Mouse (Mus musculus): ENCODE measurements around the gene Evx1. TPM values are rescaled to one million over a fixed set of nuclear protein-coding genes. Genes with fewer than 3 reads are reported as not detected.

The Evx1 gene
- total RNA-seq, 2 experiments from 2014 or later, result not detected

DNA sequence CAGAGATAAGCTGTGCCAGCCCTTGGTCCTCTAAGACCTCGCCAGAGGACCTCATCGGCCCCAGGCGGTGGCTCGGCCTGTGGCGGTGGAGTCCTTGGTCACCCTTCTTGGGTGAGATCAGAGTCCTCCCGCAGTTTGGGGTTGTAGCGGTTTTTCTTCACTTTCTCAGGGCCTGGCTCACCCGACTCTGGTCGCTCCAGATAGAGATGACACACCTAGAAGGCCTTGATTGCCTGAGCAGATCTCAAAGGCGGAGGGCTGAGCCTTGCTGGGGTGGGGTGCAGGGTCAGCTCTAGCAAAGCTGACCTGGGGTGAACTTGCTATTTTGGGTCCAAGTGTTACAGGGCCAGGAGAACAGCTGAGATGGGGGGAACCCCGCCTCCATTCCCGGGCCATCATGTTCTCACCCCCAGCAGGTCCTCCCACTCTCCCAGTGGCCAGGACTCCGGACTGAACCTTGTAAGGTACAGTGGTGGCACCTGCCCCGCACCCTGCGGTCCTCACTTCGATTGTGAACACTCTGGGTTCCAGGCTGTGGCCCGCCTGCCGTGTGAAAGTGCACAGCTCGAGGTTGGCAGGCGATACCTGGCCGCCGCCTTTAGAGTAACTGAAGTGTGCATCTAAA, 39.5 kb upstream of the Evx1 start:
- Histone ChIP-seq H3K27ac (no peak overlapping the region), H3K4me3 (no peak overlapping the region)
- TF ChIP-seq CTCF (conservative IDR thresholded peaks at IDR 0.05), result no peak
- no peak for DNase-seq (ENCODE audit: low spot score in 2 of 2)

DNA sequence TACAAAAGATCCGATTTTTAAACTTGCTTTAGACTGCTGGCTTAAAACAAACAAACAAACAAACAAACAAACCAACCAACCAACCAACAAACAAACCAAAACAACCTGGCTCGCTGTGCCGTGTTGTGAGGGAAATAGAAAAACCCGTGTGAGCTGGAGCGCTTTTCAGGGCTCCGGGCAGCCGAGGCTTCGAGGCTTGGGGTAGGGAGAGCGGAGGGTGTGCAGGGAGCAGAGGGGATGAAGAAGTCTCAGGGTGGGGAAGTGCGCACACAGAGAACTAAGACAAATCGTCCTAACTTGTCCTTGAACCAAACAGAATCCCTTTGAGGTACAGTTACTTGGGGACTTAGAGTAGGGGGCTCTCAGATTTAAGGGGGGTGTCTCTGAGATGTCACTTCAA, 38.7 kb upstream of the Evx1 start:
- no peak overlapping the region for H3K27ac ChIP-seq
- no peak overlapping the region for H3K4me3 ChIP-seq
- no peak for DNase-seq (ENCODE audit: low spot score in 2 of 2)
- TF ChIP-seq CTCF (conservative IDR thresholded peaks at IDR 0.05), result no peak

DNA sequence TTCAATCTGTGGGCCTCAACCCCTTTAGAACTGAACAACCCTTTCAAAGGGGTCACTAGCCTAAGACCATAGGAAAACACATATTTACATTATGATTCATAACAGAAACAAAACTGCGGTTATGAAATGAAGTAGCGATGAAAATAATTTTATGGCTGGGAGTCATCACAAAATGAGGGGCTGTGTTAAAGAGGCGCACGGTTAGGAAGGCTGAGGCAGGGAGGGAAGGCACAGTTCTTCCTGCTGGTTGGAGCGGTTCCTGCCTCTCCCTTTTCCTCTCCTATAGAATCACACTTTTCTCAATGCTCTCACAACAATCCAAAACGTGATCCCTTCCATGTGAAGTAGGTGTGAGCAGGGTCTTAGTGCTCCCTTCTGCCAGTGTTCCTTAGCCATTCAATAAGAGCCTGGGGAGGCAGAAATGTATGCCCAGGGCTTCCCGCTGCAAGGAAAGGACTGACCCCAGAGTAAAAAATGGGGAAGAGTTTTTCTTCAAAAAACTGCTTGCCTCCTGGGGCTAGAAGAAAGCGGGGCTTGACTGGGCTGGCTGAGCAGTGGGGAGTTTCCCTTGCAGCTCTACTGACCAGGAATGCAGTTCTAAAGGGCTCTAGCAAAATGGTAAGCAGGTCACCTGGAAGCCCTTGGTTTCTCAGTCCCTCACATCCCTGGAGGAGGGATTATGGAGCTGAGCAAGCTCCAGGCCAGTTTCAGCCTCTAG, 37.6 kb upstream of the Evx1 start:
- TF ChIP-seq CTCF (conservative IDR thresholded peaks at IDR 0.05), result no peak
- Histone ChIP-seq H3K27ac (no peak overlapping the region), H3K4me3 (no peak overlapping the region)
- DNase-seq (ENCODE audit: low spot score in 2 of 2), result no peak

DNA sequence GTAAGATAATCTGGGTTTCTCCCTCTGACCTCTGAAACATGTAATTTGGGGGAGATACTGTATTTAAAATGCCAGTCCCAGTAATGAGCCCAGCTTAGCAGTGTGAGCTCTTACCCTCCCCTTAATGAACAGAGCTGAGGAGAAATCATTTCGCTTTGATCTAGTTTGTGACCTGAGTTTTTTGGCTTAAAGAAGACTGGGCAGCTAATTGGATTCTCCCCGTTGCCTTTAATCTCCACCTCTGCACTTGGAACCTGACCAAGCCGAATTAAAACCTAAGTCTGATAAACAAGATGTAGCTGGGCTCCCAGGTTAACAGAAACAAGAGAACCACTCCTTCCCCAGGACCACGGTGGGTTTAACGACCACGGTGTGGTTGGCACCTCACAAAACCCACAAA, 36.9 kb upstream of the Evx1 start:
- no peak for TF ChIP-seq CTCF (conservative IDR thresholded peaks at IDR 0.05)
- no peak overlapping the region for H3K4me3 ChIP-seq
- H3K27ac ChIP-seq, result no peak overlapping the region
- no peak for DNase-seq (ENCODE audit: low spot score in 2 of 2)

DNA sequence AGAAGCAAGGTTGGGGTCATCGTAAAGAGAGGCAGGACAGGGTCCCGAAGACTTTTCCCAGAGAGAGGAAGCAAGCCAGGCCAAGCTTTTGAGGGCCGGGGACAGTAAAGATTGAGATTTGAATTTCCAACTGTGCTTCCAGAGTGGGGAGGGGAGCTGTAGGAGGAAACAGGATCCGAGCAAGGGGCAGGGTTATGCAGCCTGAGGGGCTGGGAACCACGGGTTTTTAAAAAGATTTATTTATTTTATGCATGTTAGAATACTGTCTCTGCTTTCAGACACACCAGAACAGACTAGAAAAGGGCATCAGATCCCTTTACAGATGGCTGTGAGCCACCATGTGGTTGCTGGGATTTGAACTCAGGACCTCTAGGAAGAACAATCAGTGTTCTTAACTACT, 36.4 kb upstream of the Evx1 start:
- no peak for TF ChIP-seq CTCF (conservative IDR thresholded peaks at IDR 0.05)
- no peak for DNase-seq (ENCODE audit: low spot score in 2 of 2)
- no peak overlapping the region for H3K27ac ChIP-seq
- H3K4me3 ChIP-seq, result no peak overlapping the region

DNA sequence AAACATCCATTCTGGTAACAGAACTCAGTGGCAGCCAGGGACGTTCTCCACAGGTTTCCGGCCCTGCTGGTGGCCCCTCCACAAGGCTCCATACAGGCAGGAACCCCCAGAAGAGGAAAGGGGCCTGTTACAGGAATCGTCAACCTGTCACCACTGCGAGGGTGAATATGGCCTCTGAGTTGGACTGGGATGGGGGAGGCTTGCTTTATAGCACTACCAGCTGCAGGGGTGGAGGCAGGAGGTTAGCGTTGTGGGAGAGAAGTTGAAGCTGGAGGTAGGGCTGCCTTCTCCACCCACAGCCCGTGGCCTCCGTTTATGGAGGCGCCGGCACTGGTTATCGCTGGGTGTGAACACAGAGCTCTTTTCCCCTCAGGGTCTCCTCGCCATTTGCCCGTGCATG, 32.2 kb upstream of the Evx1 start:
- no peak overlapping the region for H3K27ac ChIP-seq
- DNase-seq (ENCODE audit: low spot score in 2 of 2), result no peak
- H3K4me3 ChIP-seq, result no peak overlapping the region
- no peak for TF ChIP-seq CTCF (conservative IDR thresholded peaks at IDR 0.05)

DNA sequence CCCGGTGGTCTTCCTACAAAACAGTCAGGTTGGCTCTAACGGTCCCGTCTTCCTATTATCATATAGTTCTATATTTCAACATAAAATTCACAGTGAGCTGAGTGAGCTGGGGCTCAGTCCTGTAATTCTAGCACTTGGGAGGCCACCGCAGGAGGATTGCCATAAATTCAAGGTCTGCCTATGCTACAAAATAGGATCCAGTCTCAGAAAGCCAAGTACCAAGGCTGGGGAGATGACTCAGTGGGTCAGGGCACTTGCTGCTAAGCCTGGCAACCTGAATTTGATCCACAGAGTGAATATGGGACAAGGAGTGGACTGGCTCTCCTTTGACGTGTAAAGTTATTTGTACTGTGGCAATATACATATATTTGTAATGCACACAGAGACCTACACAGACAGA, 29.4 kb upstream of the Evx1 start:
- H3K27ac ChIP-seq, result no peak overlapping the region
- no peak for TF ChIP-seq CTCF (conservative IDR thresholded peaks at IDR 0.05)
- no peak for DNase-seq (ENCODE audit: low spot score in 2 of 2)
- no peak overlapping the region for H3K4me3 ChIP-seq

DNA sequence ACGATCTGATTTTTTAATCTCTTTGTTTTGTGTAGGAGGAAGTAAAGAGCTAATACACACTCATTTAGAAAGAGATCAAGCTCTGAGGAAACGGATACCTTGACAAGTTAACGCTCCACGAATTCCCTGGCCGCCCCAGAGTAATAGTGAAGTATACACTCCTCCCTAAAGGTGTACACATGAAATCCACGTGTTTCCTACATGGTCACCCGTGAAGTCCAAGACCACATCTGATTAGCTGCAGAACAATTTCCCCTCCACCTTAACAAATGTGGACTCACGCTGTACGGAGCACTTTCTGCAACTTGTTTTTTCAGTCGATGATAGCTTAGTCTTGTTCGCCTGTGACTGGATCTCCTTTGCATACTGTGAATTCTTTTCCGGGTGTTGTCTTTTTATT, 23.1 kb upstream of the Evx1 start:
- no peak overlapping the region for H3K4me3 ChIP-seq
- no peak for DNase-seq (ENCODE audit: low spot score in 2 of 2)
- no peak for TF ChIP-seq CTCF (conservative IDR thresholded peaks at IDR 0.05)
- no peak overlapping the region for H3K27ac ChIP-seq

DNA sequence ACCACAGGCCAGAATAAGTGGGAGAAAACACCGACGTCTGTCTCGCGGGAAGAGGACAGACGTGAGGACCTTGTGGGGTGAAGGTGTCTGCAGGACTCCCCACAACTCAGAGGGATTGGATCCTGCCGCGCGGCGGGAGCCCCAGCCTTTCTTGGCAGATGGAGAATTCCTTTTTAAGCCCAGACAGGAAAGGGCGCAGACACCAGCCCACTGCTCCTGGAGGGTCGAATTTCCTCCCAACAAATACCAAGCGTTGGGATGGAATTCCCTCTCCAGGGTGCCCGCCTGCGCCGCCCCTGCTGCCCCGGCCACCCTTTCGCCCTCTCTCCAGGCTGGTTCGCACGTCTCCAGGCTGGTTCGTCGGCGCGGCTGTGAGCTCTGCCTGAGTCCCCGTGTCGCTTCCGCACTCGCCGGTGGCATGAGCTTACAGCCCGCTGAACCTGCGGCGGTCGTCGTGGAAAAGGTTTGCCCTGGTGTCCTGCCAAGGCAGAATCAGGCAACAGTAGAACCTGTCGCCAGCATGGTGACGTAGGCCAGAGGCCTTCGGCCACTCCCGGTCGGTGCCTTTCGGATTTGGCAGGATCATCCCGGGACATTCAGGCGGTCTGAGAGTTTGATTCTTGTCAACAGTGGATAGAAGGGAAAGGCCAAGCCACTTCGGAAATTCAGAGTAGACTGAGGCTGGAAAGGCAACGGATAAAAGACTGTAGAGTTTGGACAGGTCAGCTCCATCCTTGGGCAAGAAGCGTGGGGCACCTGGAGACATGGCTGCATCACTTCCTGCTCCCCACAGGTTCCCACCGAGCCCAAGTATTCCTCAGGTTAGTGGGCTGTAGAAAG, 22.1 kb upstream of the Evx1 start:
- no peak for TF ChIP-seq CTCF (conservative IDR thresholded peaks at IDR 0.05)
- Histone ChIP-seq H3K4me3 (no peak overlapping the region), H3K27ac (no peak overlapping the region)
- no peak for DNase-seq (ENCODE audit: low spot score in 2 of 2)

DNA sequence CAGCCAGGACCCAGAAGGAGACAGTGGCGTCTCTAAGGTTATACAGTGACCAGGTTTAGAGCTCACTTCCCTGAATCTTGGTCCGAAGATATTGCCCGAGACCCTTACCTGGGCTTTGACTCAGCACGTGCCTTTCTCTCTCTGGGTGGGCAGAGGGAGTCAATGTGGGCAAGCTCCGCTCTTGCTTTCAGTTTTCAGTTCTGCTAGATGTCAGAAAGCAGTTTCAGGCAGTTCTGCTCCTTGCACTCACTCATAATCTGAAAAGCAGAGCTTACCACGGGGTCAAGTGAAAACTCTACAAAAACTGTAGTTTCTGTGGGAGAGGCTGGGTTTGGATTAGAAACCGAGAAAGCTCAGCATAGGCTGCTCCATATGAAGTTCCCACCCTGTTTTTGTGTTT, 21.0 kb upstream of the Evx1 start:
- H3K27ac ChIP-seq, result no peak overlapping the region
- TF ChIP-seq CTCF (conservative IDR thresholded peaks at IDR 0.05), result no peak

DNA sequence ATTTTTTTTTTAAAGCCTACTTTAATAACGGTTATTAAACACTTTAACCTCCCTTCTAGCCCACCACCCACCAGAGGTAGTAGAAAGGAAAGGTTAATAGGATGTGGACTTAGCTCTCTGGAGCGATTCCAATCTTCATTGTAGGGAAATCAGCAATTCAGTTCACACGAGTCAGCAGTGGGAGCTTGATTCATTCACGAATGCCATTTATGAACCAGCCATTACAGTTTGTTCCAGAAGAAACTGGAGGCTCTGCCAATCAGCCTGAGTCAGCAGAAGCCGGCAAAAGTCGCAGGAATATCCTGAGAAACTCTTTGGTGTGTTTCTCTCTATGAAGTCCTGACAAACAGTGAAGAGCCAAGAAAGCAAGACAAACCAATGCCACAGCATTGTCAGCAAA, 18.7 kb upstream of the Evx1 start:
- H3K4me3 ChIP-seq, result no peak overlapping the region
- TF ChIP-seq CTCF (conservative IDR thresholded peaks at IDR 0.05), result no peak

More for the DNA sequence above, 21.0 kb upstream of the Evx1 start:
- no peak for DNase-seq (ENCODE audit: low spot score in 2 of 2)
- H3K4me3 ChIP-seq, result no peak overlapping the region

DNA sequence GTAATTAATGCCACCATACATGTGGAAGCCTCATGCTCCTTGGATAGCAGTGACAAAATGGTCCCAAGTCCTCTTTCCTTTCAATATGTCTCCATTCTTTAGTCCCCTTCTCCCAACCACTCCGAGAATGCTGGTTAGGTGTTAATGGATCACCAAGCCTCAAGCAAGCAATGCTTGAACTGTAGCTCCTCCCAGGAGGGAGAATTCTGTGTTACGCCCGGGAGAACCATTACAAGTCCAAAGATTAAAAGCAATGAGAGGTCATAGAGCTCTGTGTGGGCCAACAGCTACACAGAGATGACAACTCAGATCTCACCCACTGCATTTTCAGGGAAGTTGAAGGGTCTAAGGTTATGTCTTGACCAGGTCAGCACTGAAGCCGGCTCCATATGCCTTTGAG, 14.8 kb upstream of the Evx1 start:
- DNase-seq (ENCODE audit: low spot score in 2 of 2), result no peak
- H3K27ac ChIP-seq, result no peak overlapping the region
- H3K4me3 ChIP-seq, result no peak overlapping the region
- no peak for TF ChIP-seq CTCF (conservative IDR thresholded peaks at IDR 0.05)

More for the DNA sequence above, 18.7 kb upstream of the Evx1 start:
- no peak overlapping the region for H3K27ac ChIP-seq
- DNase-seq (ENCODE audit: low spot score in 2 of 2), result no peak

DNA sequence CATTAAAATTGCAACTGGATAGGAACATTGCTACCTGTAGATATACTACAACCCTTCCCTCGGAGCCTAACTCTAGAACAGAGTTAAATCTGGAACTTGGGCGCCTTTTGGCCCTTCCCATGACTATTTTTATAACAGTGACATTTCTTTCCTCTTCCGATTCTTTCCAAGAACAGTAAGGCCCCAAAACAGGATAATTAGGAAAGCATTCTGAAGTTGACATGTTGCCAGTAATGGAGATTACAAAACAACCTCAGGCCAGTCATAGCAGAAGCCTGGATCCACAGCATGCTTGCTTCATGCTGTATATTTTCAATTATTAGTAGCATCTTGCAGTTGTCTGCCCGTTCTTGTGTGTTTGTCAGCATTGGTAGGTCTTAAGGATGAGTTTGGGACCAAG, 12.5 kb upstream of the Evx1 start:
- no peak overlapping the region for H3K4me3 ChIP-seq
- no peak for TF ChIP-seq CTCF (conservative IDR thresholded peaks at IDR 0.05)

More for the DNA sequence above, 12.5 kb upstream of the Evx1 start:
- DNase-seq (ENCODE audit: low spot score in 2 of 2), result no peak
- no peak overlapping the region for H3K27ac ChIP-seq
